Mouse (Mus musculus) stomach, postnatal 0 days (tissue): ENCODE results near the gene Rgs12. TPM values are rescaled to one million over a fixed set of nuclear protein-coding genes. Genes with fewer than 3 reads are reported as not detected.

Experiments used
- ATAC-seq: fragments of 200-750 bp; cut with Nextera tagmentation; 2 replicates; pipeline ENCODE4 v1.8.0; 2017; ENCODE audit not compliant: low FRiP score, low TSS enrichment
- DNase-seq: peaks from one replicate; pipeline ENCODE4 v3.0.0-alpha.2; 2016; ENCODE audit warnings: low spot score
- H3K27ac ChIP-seq: fragments of 300-500 bp; sonication (generic); replicated peaks from 2 replicates; pipeline ENCODE4 v1.5.1; 2014; ENCODE audit warnings: mild to moderate bottlenecking, control low read depth
- H3K27me3 ChIP-seq: fragments of 300-500 bp; sonication (generic); 2 replicates; pipeline ENCODE4 v1.6.1; 2014; ENCODE audit warnings: low read length; ENCODE audit not compliant: control insufficient read depth, insufficient read depth
- H3K36me3 ChIP-seq: fragments of 300-500 bp; sonication (generic); 2 replicates; pipeline ENCODE4 v1.6.1; 2014; ENCODE audit warnings: low read length, mixed read lengths; ENCODE audit not compliant: control insufficient read depth, insufficient read depth
- H3K4me1 ChIP-seq: fragments of 300-500 bp; sonication (generic); replicated peaks from 2 replicates; pipeline ENCODE4 v1.6.1; 2014; ENCODE audit warnings: antibody characterized with exemption; ENCODE audit not compliant: control insufficient read depth, insufficient read depth
- H3K4me2 ChIP-seq: fragments of 300-500 bp; sonication (generic); replicated peaks from 2 replicates; pipeline ENCODE4 v1.6.1; 2014; ENCODE audit warnings: low read depth, mild to moderate bottlenecking, control low read depth, moderate library complexity
- H3K4me3 ChIP-seq: fragments of 300-500 bp; sonication (generic); 2 replicates; pipeline ENCODE4 v1.5.1; 2014; ENCODE audit warnings: low read depth, low read length, control low read depth
- H3K9ac ChIP-seq: fragments of 300-500 bp; sonication (generic); 2 replicates; pipeline ENCODE4 v1.6.1; 2014; ENCODE audit warnings: mild to moderate bottlenecking, low read length, control low read depth, mixed read lengths
- H3K9me3 ChIP-seq: fragments of 300-500 bp; sonication (generic); 2 replicates; pipeline ENCODE4 v1.6.1; 2016; ENCODE audit warnings: low read length; ENCODE audit not compliant: control insufficient read depth
- CTCF ChIP-seq: IDR thresholded peaks from 2 replicates; pipeline ENCODE4 v1.5.1; 2016; ENCODE audit warnings: antibody characterized with exemption, low read depth, mild to moderate bottlenecking, moderate library complexity
- EP300 ChIP-seq: optimal IDR thresholded peaks from 2 replicates; pipeline ENCODE3; 2016; ENCODE audit warnings: antibody characterized with exemption
- WGBS: fragments of 180-500 bp; shearing (Covaris S2); extraction: QIAGEN DNeasy Blood & Tissue Kit; methylation state at CpG from one replicate; pipeline ENCODE4 v1.1.7; 2014; 5-methylcytosine and 5-hydroxymethylcytosine counted together
- polyA plus RNA-seq: library from polyadenylated mRNA; unstranded; fragments of >200 nt; fragmentation: Nextera tagmentation; extraction: Ambion mirVana; gene quantifications from 2 replicates; pipeline ENCODE4 v1.2.1, GENCODE M21; 2015

Gene Rgs12
- polyA plus RNA-seq, 1 experiment from 2014 or later, result 12.7 TPM

GRCm38 (mm10) chr5:34980099-34980498 lies 30.9 kb downstream of the Rgs12 start:
- Histone ChIP-seq H3K4me2 (no peak overlapping the region), H3K9ac (no peak overlapping the region), H3K27ac (no peak overlapping the region), H3K36me3 (no peaks in the 10 kb centered on the region; the same call in 1 of the 2 replicates), H3K4me3 (no peak overlapping the region), H3K27me3 (no peaks in the 10 kb centered on the region), H3K4me1 (no peaks in the 10 kb centered on the region), H3K9me3 (no peaks in the 10 kb centered on the region)
- WGBS, result 44% methylated on average over 6 of the region's 6 CpGs
- ATAC-seq (peak; percentile 51), DNase-seq (no peak)
- no peak for TF ChIP-seq EP300
- no peak for TF ChIP-seq CTCF

GRCm38 (mm10) chr5:34981734-34982133 lies 32.5 kb downstream of the Rgs12 start:
- H3K27ac ChIP-seq, result no peak overlapping the region
- H3K4me3 ChIP-seq, result no peak overlapping the region
- H3K4me2 ChIP-seq, result no peak overlapping the region
- no peak for DNase-seq
- H3K36me3 ChIP-seq, result no peaks in the 10 kb centered on the region; the same call in 1 of the 2 replicates
- no peaks in the 10 kb centered on the region for H3K4me1 ChIP-seq
- no peak overlapping the region; the same call in 1 of the 2 replicates for H3K9ac ChIP-seq
- no peak for TF ChIP-seq CTCF
- no peak for ATAC-seq
- H3K27me3 ChIP-seq, result no peaks in the 10 kb centered on the region
- no peaks in the 10 kb centered on the region for H3K9me3 ChIP-seq
- WGBS, result 59% methylated on average over 3 of the region's 3 CpGs

- 73% methylated on average over 2 of the region's 2 CpGs for WGBS
- no peaks in the 10 kb centered on the region; the same call in 1 of the 2 replicates for H3K36me3 ChIP-seq
- no peak overlapping the region for H3K4me3 ChIP-seq
- no peak overlapping the region for H3K9ac ChIP-seq
- H3K4me1 ChIP-seq, result no peaks in the 10 kb centered on the region; the same call in 1 of the 2 replicates
- H3K4me2 ChIP-seq, result no peak overlapping the region
- DNase-seq, result no peak
- no peak overlapping the region for H3K27ac ChIP-seq
- TF ChIP-seq EP300, result no peak
- no peak for TF ChIP-seq CTCF
- no peak for ATAC-seq
- H3K27me3 ChIP-seq, result no peaks in the 10 kb centered on the region
- H3K9me3 ChIP-seq, result no peaks in the 10 kb centered on the region
Measured at GRCm38 (mm10) chr5:34984933-34985332, 35.7 kb downstream of the Rgs12 start.

- TF ChIP-seq CTCF (peak; percentile 91), EP300 (no peak)
- ATAC-seq, result peak; percentile 70
Measured at GRCm38 (mm10) chr5:34985867-34986266, 36.6 kb downstream of the Rgs12 start.

GRCm38 (mm10) chr5:34987396-34987795 lies 38.2 kb downstream of the Rgs12 start:
- H3K27me3 ChIP-seq, result no peaks in the 10 kb centered on the region
- H3K36me3 ChIP-seq, result no peaks in the 10 kb centered on the region; the same call in 1 of the 2 replicates
- no peak for ATAC-seq
- no peak for TF ChIP-seq EP300
- TF ChIP-seq CTCF, result no peak
- no peak overlapping the region for H3K4me3 ChIP-seq
- H3K9me3 ChIP-seq, result no peaks in the 10 kb centered on the region
- 68% methylated on average over 2 of the region's 2 CpGs for WGBS
- no peak overlapping the region for H3K27ac ChIP-seq
- H3K4me2 ChIP-seq, result no peak overlapping the region
- no peak overlapping the region for H3K9ac ChIP-seq
- DNase-seq, result no peak
- no peaks in the 10 kb centered on the region; the same call in 1 of the 2 replicates for H3K4me1 ChIP-seq

More at GRCm38 (mm10) chr5:34985867-34986266, 36.6 kb downstream of the Rgs12 start:
- Histone ChIP-seq H3K9ac (no peak overlapping the region), H3K4me2 (no peak overlapping the region), H3K27me3 (no peaks in the 10 kb centered on the region), H3K9me3 (no peaks in the 10 kb centered on the region), H3K36me3 (no peaks in the 10 kb centered on the region; the same call in 1 of the 2 replicates), H3K4me3 (no peak overlapping the region), H3K4me1 (no peaks in the 10 kb centered on the region; the same call in 1 of the 2 replicates), H3K27ac (no peak overlapping the region)
- WGBS, result 41% methylated on average over 2 of the region's 2 CpGs
- peak; percentile 85 for DNase-seq

GRCm38 (mm10) chr5:34988690-34989089 lies 39.4 kb downstream of the Rgs12 start:
- 74% methylated on average over 5 of the region's 5 CpGs for WGBS

More at GRCm38 (mm10) chr5:34988690-34989089, 39.4 kb downstream of the Rgs12 start:
- no peak overlapping the region for H3K4me3 ChIP-seq
- no peak for ATAC-seq
- H3K36me3 ChIP-seq, result no peaks in the 10 kb centered on the region; the same call in 1 of the 2 replicates
- no peak overlapping the region for H3K9ac ChIP-seq
- H3K4me1 ChIP-seq, result no peaks in the 10 kb centered on the region; the same call in 1 of the 2 replicates
- H3K27me3 ChIP-seq, result no peaks in the 10 kb centered on the region
- H3K4me2 ChIP-seq, result no peak overlapping the region
- H3K27ac ChIP-seq, result no peak overlapping the region
- no peaks in the 10 kb centered on the region for H3K9me3 ChIP-seq
- TF ChIP-seq CTCF (no peak), EP300 (no peak)
- no peak for DNase-seq
